ENCODE assay signal across 29 mouse cellular contexts in genomic region chr1:74594434-74594833, GRCm38 (mm10). TPM values are rescaled to one million over a fixed set of nuclear protein-coding genes. Genes with fewer than 3 reads are reported as not detected.
DNase-seq lines count a peak whose midpoint lies in the region; ATAC-seq and TF ChIP-seq lines count a peak whose summit lies in the region.
"Had no signal": no experiment of that assay in that cellular context is flagged by ENCODE, and none has a peak within 500 bp of the region (broad histone marks: within the 10 kb centered on the region; RNA-seq: fewer than 3 reads in every experiment).

No protein-coding gene starts in this region.

- peak overlapping the region; percentile 16; the same call in 1 of the 2 replicates for H3K27ac ChIP-seq in testis, adult 2 months (ENCODE audit: control insufficient read depth, insufficient read depth, low read depth, low read length)
- no peak overlapping the region for H3K27ac ChIP-seq in forebrain, postnatal 0 days (ENCODE audit: low read depth, low read length)
- H3K27ac ChIP-seq: forebrain, embryonic 13.5 days; gastrocnemius, adult 2 months; heart, adult 2 months; hindbrain, embryonic 10.5 days; hindbrain, embryonic 15.5 days; left cerebral cortex, adult 2 months; limb, embryonic 12.5 days; neural tube, embryonic 15.5 days had no signal

- H3K9me3 ChIP-seq in forebrain, postnatal 0 days (ENCODE audit: low read length) = no peaks in the 10 kb centered on the region
- H3K9me3 ChIP-seq: forebrain, embryonic 13.5 days; heart, embryonic 12.5 days; hindbrain, embryonic 10.5 days; hindbrain, embryonic 15.5 days; limb, embryonic 12.5 days; neural tube, embryonic 15.5 days had no signal

- H3K9ac ChIP-seq in forebrain, postnatal 0 days = no peak overlapping the region
- H3K9ac ChIP-seq: forebrain, embryonic 13.5 days; heart, embryonic 12.5 days; hindbrain, embryonic 15.5 days; limb, embryonic 12.5 days; neural tube, embryonic 15.5 days had no signal

- no peak overlapping the region for H3K4me2 ChIP-seq in forebrain, postnatal 0 days (ENCODE audit: low read depth)
- H3K4me2 ChIP-seq: forebrain, embryonic 13.5 days; heart, embryonic 12.5 days; hindbrain, embryonic 15.5 days; limb, embryonic 12.5 days; neural tube, embryonic 15.5 days had no signal

- no peak for TF ChIP-seq POLR2A in testis, adult 2 months (IDR thresholded peaks at IDR 0.05; ENCODE audit: control insufficient read depth, low read depth, low read length)

- H3K4me1 ChIP-seq in testis, adult 2 months (ENCODE audit: control insufficient read depth, insufficient read depth, low read length) = no peaks in the 10 kb centered on the region
- H3K4me1 ChIP-seq in forebrain, postnatal 0 days (ENCODE audit: insufficient read depth) = no peaks in the 10 kb centered on the region
- H3K4me1 ChIP-seq: heart, embryonic 12.5 days; hindbrain, embryonic 10.5 days; limb, embryonic 12.5 days had no signal

- WGBS in forebrain, postnatal 0 days = 92% methylated on average over 8 of the region's 8 CpGs

- no peak for DNase-seq in testis, postnatal 10 days (ENCODE audit: low spot score)
- DNase-seq in cerebellum, postnatal 14 days = no peak
- no peak for DNase-seq in forebrain, postnatal 0 days
- DNase-seq in heart, postnatal 4 days = no peak
- DNase-seq: adrenal gland, postnatal 25 days; cerebellum, adult 2 months; cerebellum, postnatal 25 days; gastrocnemius, adult 2 months; gastrocnemius, postnatal 36 days; heart, adult 2 months; kidney, adult 9 months; kidney, postnatal 14 days; lung, postnatal 36 days; midbrain, embryonic 14.5 days; right cerebral cortex, adult 18-20 months; thymus, adult 18-20 months; thymus, postnatal 25 days had no signal

- no peak for TF ChIP-seq CTCF in testis, adult 2 months (IDR thresholded peaks at IDR 0.05; ENCODE audit: control insufficient read depth, insufficient read depth, insufficient replicate concordance, low read depth, low read length)
- no peak for TF ChIP-seq CTCF in forebrain, postnatal 0 days (IDR thresholded peaks at IDR 0.05; ENCODE audit: low read depth)

- no peaks in the 10 kb centered on the region for H3K27me3 ChIP-seq in testis, adult 2 months (ENCODE audit: control insufficient read depth, insufficient read depth, low read length)
- no peaks in the 10 kb centered on the region for H3K27me3 ChIP-seq in forebrain, postnatal 0 days (ENCODE audit: insufficient read depth, low read length)
- H3K27me3 ChIP-seq: forebrain, embryonic 13.5 days; heart, embryonic 12.5 days; hindbrain, embryonic 15.5 days; limb, embryonic 12.5 days; neural tube, embryonic 15.5 days; Patski had no signal

- H3K36me3 ChIP-seq in testis, adult 2 months (ENCODE audit: control insufficient read depth, insufficient read depth, low read length) = peaks cover 2% of the 10 kb centered on the region; the same call in 1 of the 2 replicates
- peaks cover 71% of the 10 kb centered on the region for H3K36me3 ChIP-seq in forebrain, postnatal 0 days (ENCODE audit: insufficient read depth)

- H3K4me3 ChIP-seq in testis, adult 2 months (ENCODE audit: control insufficient read depth, low read depth, low read length) = no peak overlapping the region
- H3K4me3 ChIP-seq in forebrain, postnatal 0 days (ENCODE audit: low read depth, low read length) = no peak overlapping the region
- H3K4me3 ChIP-seq: forebrain, embryonic 13.5 days; gastrocnemius, adult 2 months; heart, adult 2 months; heart, embryonic 12.5 days; hindbrain, embryonic 10.5 days; hindbrain, embryonic 15.5 days; left cerebral cortex, adult 2 months; limb, embryonic 12.5 days; neural tube, embryonic 15.5 days had no signal

- peak; percentile 73 for ATAC-seq in common myeloid progenitor, adult 5-6 weeks (replicated peaks; ENCODE audit: low read depth, poor library complexity, severe bottlenecking)
- peak; percentile 87 for ATAC-seq in megakaryocyte progenitor cell, adult 5-6 weeks (replicated peaks; ENCODE audit: poor library complexity)
- ATAC-seq in forebrain, postnatal 0 days = no peak
- ATAC-seq: forebrain, embryonic 13.5 days; Patski had no signal

RNA-seq across cellular contexts. Expression of gene Bcs1l, which starts 6.3 kb away (rescaled TPM):
- polyA plus RNA-seq in testis, adult 2 months (2012; rRNA removed) = 4.5 and 5.2 TPM in 2 replicates
- 14.9 and 23.7 TPM in 2 replicates for total RNA-seq in common myeloid progenitor, adult 5-6 weeks (2017)
- 18.4 and 28.7 TPM in 2 replicates for total RNA-seq in megakaryocyte progenitor cell, adult 5-6 weeks (2015)
- total RNA-seq in megakaryocyte progenitor cell, adult 5-6 weeks (2017) = 22.7 and 28.0 TPM in 2 replicates
- 15.8 and 18.4 TPM in 2 replicates for total RNA-seq in forebrain, postnatal 0 days (2014; rRNA removed)
- polyA plus RNA-seq in forebrain, postnatal 0 days (2015; fragmentation: Nextera tagmentation; extraction: Ambion mirVana) = 13.8 and 16.5 TPM in 2 replicates
- total RNA-seq in heart, postnatal 4 days (2021) = 10 to 100 TPM; 21.7 to 22.5 TPM

RNA-seq across cellular contexts. Expression of gene Zfp142, which starts 6.4 kb away (rescaled TPM):
- polyA plus RNA-seq in testis, adult 2 months (2012; rRNA removed) = 7.5 and 7.9 TPM in 2 replicates
- 10.9 and 12.5 TPM in 2 replicates for total RNA-seq in common myeloid progenitor, adult 5-6 weeks (2017)
- total RNA-seq in megakaryocyte progenitor cell, adult 5-6 weeks (2015) = 16.6 and 17.9 TPM in 2 replicates
- 7.1 and 8.4 TPM in 2 replicates for total RNA-seq in megakaryocyte progenitor cell, adult 5-6 weeks (2017)
- 8.6 and 12.1 TPM in 2 replicates for total RNA-seq in forebrain, postnatal 0 days (2014; rRNA removed)
- polyA plus RNA-seq in forebrain, postnatal 0 days (2015; fragmentation: Nextera tagmentation; extraction: Ambion mirVana) = 5.0 and 6.3 TPM in 2 replicates
- 10 to 100 TPM in 1 of 2 experiments, 1 to 10 TPM in 1; 9.4 to 11.0 TPM for total RNA-seq in heart, postnatal 4 days (2021)

RNA-seq across cellular contexts. Expression of gene Rnf25, which starts 6.8 kb away (rescaled TPM):
- polyA plus RNA-seq in testis, adult 2 months (2012; rRNA removed) = 175 and 194 TPM in 2 replicates
- total RNA-seq in common myeloid progenitor, adult 5-6 weeks (2017) = 18.2 and 18.3 TPM in 2 replicates
- 16.3 and 16.7 TPM in 2 replicates for total RNA-seq in megakaryocyte progenitor cell, adult 5-6 weeks (2015)
- total RNA-seq in megakaryocyte progenitor cell, adult 5-6 weeks (2017) = 24.3 and 43.2 TPM in 2 replicates
- total RNA-seq in forebrain, postnatal 0 days (2014; rRNA removed) = 62.2 and 68.3 TPM in 2 replicates
- 41.3 and 47.7 TPM in 2 replicates for polyA plus RNA-seq in forebrain, postnatal 0 days (2015; fragmentation: Nextera tagmentation; extraction: Ambion mirVana)
- total RNA-seq in heart, postnatal 4 days (2021) = 10 to 100 TPM; 22.0 to 23.9 TPM

RNA-seq across cellular contexts. Expression of gene Stk36, which starts 6.8 kb away (rescaled TPM):
- polyA plus RNA-seq in testis, adult 2 months (2012; rRNA removed) = 177 and 209 TPM in 2 replicates
- total RNA-seq in common myeloid progenitor, adult 5-6 weeks (2017) = 0.18 and 0.92 TPM in 2 replicates
- 0.32 TPM in 1 of 2 replicates, not detected in the other for total RNA-seq in megakaryocyte progenitor cell, adult 5-6 weeks (2015)
- not detected in 2 replicates for total RNA-seq in megakaryocyte progenitor cell, adult 5-6 weeks (2017)
- 11.6 and 13.6 TPM in 2 replicates for total RNA-seq in forebrain, postnatal 0 days (2014; rRNA removed)
- 6.0 and 12.2 TPM in 2 replicates for polyA plus RNA-seq in forebrain, postnatal 0 days (2015; fragmentation: Nextera tagmentation; extraction: Ambion mirVana)
- total RNA-seq in heart, postnatal 4 days (2021) = 1 to 10 TPM; 1.4 to 2.0 TPM
- total RNA-seq: monocyte, adult 5-6 weeks had no signal

RNA-seq across cellular contexts. Expression of gene Usp37, which starts 50.4 kb away (rescaled TPM):
- 23.7 and 23.8 TPM in 2 replicates for polyA plus RNA-seq in testis, adult 2 months (2012; rRNA removed)
- total RNA-seq in common myeloid progenitor, adult 5-6 weeks (2017) = 54.4 and 58.5 TPM in 2 replicates
- 27.7 and 29.5 TPM in 2 replicates for total RNA-seq in megakaryocyte progenitor cell, adult 5-6 weeks (2015)
- total RNA-seq in megakaryocyte progenitor cell, adult 5-6 weeks (2017) = 30.5 and 42.6 TPM in 2 replicates
- 30.2 and 32.8 TPM in 2 replicates for total RNA-seq in forebrain, postnatal 0 days (2014; rRNA removed)
- 11.8 and 17.6 TPM in 2 replicates for polyA plus RNA-seq in forebrain, postnatal 0 days (2015; fragmentation: Nextera tagmentation; extraction: Ambion mirVana)
- total RNA-seq in heart, postnatal 4 days (2021) = 10 to 100 TPM; 22.2 to 26.0 TPM
